Mouse (Mus musculus) bone marrow macrophage, adult 2 months (primary cell): ENCODE measurements around the gene Csrp3. TPM values are rescaled to one million over a fixed set of nuclear protein-coding genes. Genes with fewer than 3 reads are reported as not detected.

Experiments used
- H3K27ac ChIP-seq: 2 replicates; pipeline ENCODE4 v1.5.1; 2012; ENCODE audit warnings: low read depth, low read length; ENCODE audit not compliant: insufficient read depth
- H3K4me1 ChIP-seq: 2 replicates; pipeline ENCODE4 v1.6.1; 2012; ENCODE audit warnings: low read length; ENCODE audit not compliant: control insufficient read depth, insufficient read depth
- H3K4me3 ChIP-seq: 2 replicates; pipeline ENCODE4 v1.5.1; 2012; ENCODE audit warnings: mild to moderate bottlenecking, low read length, moderate library complexity; ENCODE audit not compliant: insufficient read depth
- CTCF ChIP-seq: IDR thresholded peaks from 2 replicates; pipeline ENCODE4 v1.5.1; 2012; ENCODE audit warnings: low read depth, mild to moderate bottlenecking, low read length, moderate library complexity
- POLR2A ChIP-seq: IDR thresholded peaks from 2 replicates; pipeline ENCODE4 v1.6.1; 2012; ENCODE audit warnings: mild to moderate bottlenecking, low read depth, low read length, borderline replicate concordance
- polyA plus RNA-seq: library from polyadenylated mRNA; stranded (reverse); fragments of >200 nt; gene quantifications from 2 replicates; pipeline ENCODE4 v1.2.4, GENCODE M21; 2012; ENCODE audit not compliant: missing spikeins, insufficient read depth, insufficient read length

The Csrp3 gene
- polyA plus RNA-seq, 1 experiment = not detected

- Histone ChIP-seq H3K4me1 (peaks cover 28% of the 10 kb centered on the region), H3K4me3 (no peak overlapping the region), H3K27ac (no peak overlapping the region)
- no peak for TF ChIP-seq CTCF
- no peak for TF ChIP-seq POLR2A
Observed at GRCm38 (mm10) chr7:48883525-48884265, 35.9 kb upstream of the Csrp3 start.

- Histone ChIP-seq H3K4me1 (peaks cover 23% of the 10 kb centered on the region), H3K27ac (peak overlapping the region; percentile 74), H3K4me3 (peak overlapping the region; percentile 68)
- no peak for TF ChIP-seq CTCF
- TF ChIP-seq POLR2A = no peak
Observed at GRCm38 (mm10) chr7:48881971-48882609, 34.3 kb upstream of the Csrp3 start.

DNA sequence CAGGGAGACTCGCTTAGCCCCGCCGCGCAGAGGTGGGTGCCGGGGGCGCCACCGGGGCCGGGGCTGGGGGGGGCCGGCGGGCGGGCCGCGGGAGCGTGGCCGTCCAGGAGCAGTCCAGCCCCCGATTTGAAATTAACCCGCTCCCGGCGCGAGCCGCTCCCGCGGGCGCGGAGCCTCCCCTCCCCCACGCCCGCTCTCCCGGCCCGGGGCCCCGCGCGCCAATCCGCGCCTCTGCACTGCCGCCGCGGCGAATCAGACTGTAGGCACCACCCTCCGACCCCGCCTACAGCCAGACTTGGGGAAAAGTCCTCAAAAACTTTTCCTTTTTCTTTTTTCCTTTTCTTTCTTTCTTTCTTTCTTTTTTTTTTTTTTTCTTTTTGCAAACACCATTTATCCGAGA lies 33.7 kb upstream of the Csrp3 start, which contains the start of gene E2f8:
TSS of gene E2f8 (minus strand) at position 111 of the 400 bp plus-strand sequence.
- peak within 1 kb of the TSS; percentile 74 for H3K27ac ChIP-seq
- TF ChIP-seq POLR2A (no peak), CTCF (no peak)
- peak within 1 kb of the TSS; percentile 79 for H3K4me3 ChIP-seq
- H3K4me1 ChIP-seq = peaks cover 23% of the 10 kb centered on the region

GRCm38 (mm10) chr7:48880591-48881481 lies 33.0 kb upstream of the Csrp3 start:
- H3K27ac ChIP-seq = peak overlapping the region; percentile 63
- peak overlapping the region; percentile 79 for H3K4me3 ChIP-seq
- TF ChIP-seq POLR2A = no peak
- no peak for TF ChIP-seq CTCF
- peaks cover 23% of the 10 kb centered on the region for H3K4me1 ChIP-seq

DNA sequence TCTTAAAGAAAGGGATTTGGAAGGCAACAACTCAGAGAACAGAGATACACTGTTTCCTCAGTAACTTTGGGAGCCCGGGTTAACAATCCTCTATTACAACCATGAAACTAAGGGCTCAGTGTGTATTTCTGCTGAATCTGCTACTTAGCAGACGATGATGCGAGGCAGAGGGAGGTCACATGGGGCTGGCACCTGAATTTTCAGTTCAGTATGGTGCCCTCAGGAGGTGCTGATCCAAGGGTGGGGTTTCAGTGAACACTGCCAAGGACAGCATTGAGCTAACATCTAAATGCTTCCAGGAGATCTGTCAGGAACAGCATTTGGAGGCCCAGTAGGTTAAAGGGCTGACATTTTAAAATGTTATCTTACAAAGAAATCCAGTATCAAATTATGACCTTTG lies 31.7 kb upstream of the Csrp3 start:
- TF ChIP-seq POLR2A = no peak
- TF ChIP-seq CTCF = no peak
- Histone ChIP-seq H3K4me3 (peak overlapping the region; percentile 33), H3K27ac (no peak overlapping the region), H3K4me1 (peaks cover 23% of the 10 kb centered on the region)

DNA sequence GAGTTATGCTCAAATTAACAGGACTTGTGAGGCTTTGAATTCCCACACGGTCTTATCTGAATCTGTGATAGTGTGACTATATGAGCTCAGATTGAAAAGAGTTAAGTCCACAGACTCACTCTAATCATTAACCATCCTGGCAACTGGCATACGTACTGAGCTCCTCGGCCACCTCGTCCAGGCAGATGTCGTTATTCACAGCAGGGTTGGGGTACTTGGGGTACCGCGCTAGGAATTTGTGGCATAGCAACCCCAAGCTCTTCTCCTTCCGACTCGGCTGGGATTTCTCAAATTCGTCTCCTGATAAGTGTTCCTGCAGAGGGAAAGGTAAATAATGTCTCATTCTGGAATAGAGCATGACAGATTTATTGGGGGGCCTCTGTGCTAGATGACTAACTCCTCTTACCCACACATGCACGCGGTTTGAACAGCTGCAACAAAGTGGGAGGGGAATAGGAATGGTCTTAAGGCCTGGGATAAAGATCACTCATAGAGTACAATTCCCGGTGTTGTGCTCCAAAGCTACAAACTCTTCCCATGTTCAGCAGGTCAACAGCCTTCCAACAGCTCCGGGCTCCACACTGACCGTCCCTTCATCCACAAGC lies 30.1 kb upstream of the Csrp3 start:
- H3K27ac ChIP-seq = no peak overlapping the region
- H3K4me3 ChIP-seq = no peak overlapping the region
- no peak for TF ChIP-seq POLR2A
- TF ChIP-seq CTCF = no peak
- H3K4me1 ChIP-seq = peaks cover 12% of the 10 kb centered on the region

DNA sequence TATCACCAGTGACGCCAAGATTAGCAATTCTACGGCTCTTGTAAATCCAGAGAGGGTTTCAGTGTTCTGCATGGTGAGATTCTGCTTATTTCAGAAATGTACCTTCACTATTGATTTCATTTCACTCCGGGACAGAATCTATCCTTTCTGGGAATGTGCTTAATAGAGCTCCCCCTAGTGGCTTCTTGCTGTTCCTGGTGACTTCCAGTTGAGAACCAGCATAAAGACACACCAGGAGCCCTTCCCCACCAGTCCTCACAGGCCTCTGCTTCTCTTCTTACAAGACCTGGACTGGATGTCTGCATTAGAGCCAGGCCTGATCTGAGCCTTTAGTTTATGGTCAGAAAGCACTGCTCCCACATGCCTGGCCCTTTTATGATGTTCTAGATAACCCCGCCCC lies 28.7 kb upstream of the Csrp3 start:
- H3K27ac ChIP-seq = no peak overlapping the region
- TF ChIP-seq CTCF (peak; percentile 68), POLR2A (no peak)
- peaks cover 6% of the 10 kb centered on the region for H3K4me1 ChIP-seq
- no peak overlapping the region for H3K4me3 ChIP-seq

DNA sequence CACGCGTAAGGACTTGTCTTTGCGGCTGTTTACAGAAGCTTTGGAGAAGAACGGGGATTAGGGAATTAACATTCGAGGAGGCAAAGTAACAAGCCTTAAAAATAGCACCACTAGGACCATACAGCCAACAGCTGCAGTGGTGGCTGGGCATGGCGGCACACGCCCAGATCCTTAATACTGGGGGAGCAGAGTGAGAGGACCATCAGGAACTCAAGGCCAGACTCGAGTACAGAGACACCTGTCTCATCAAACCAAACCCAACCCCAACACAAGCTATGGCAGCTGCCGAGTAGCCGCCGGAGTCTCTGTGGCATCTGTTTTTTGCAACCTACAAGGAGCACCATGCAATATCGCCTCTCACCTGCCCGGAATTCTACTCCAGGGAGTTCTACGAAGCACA lies 27.3 kb upstream of the Csrp3 start:
- Histone ChIP-seq H3K4me3 (no peak overlapping the region), H3K4me1 (peaks cover 6% of the 10 kb centered on the region), H3K27ac (no peak overlapping the region)
- TF ChIP-seq POLR2A (no peak), CTCF (no peak)

DNA sequence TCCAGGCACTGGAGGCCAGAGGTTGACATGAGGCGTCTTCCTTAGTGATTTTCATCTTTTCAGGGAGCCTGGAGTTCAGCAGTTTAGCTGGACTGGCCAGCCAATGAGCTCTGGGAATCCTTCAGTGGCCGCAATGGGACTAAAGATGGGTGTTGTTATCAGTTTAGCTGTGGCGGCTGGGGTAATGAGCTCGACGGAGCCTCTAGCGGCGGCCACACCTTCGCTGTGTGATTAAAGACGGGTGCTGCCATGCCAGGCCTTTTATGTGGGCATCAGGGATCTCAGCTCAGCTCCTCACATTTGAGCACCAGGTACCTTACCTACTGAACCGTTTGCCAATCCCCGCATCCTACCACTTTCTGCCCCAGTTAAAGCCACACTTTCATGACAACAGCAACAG lies 23.5 kb upstream of the Csrp3 start:
- H3K27ac ChIP-seq = no peak overlapping the region
- no peak overlapping the region for H3K4me3 ChIP-seq
- TF ChIP-seq CTCF (no peak), POLR2A (no peak)
- no peaks in the 10 kb centered on the region for H3K4me1 ChIP-seq
